Mouse (Mus musculus) cerebellum, adult 2 months (tissue): ENCODE data around the gene Gal3st3.

Experiments
- CTCF ChIP-seq: fragments of 200-500 bp; IDR thresholded peaks from 2 replicates; pipeline ENCODE4 v1.5.1; 2011; ENCODE audit warnings: low read depth, mild to moderate bottlenecking, control low read depth, low read length, moderate library complexity, borderline replicate concordance; ENCODE audit not compliant: insufficient read depth
- POLR2A ChIP-seq: fragments of 200-500 bp; IDR thresholded peaks from 2 replicates; pipeline ENCODE4 v1.6.1; 2011; ENCODE audit warnings: low read length, control low read depth, borderline replicate concordance; ENCODE audit not compliant: insufficient read depth

DNA sequence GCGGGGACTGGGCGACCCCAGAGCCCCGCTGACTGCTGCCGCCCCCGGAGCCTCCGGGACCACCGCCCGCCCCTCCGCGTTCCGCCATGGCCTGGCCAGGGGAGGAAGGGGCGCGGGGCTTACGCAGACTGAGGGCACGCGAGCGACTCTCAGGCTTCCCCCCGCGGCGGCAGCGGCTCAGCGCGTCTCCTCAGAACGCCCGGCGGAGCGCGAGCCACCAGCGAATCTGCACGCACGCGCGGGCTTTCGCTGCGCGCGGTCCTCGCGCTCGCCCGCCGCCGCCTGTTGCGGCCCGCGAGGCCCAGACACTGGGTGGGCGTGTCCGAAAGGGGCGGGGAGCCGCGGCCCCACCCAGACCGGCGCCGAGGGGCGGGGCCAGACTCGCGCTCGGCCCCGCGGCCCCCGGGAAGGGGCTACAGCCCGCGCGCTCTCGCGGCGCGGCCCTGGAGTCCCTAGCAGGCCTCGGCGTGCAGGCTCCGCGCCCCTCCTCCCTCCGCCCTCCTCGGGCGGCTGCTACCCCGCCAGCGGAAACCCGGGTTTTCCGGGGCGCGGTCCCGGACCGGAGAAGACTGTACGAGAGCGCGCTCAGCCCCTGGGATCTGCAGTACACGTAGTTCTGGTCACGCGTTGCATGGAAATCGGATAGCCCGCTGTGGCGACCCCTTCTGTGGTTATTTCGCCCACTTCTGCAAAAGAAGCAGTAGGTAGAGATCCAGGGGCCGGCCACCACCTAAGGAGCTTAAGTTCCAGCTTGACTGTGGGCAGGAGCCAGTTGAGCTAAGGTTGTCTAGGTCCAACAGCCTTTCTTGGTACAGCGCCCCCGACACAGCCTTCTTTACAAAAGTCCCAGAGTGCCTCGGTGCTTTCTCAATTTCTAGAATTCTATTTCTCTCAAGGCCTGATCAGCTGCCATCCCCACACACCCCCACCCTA is 25.1 kb upstream of the Gal3st3 start, which contains the start of gene Pacs1:
- TF ChIP-seq CTCF (no peak), POLR2A (peak; percentile 51)
